Mouse (Mus musculus) cerebellum, adult 11 months (tissue): ENCODE data around the gene Cd300ld4.
A peak's percentile ranks its signal among the peaks of the same experiment; 100 is the strongest.
"Not testable (repeated sequence)": the region's sequence is repeated elsewhere in the genome, so short reads cannot be mapped to it uniquely, and the experiment has no call there.

ENCODE experiments used
- DNase-seq: peaks from one replicate; pipeline ENCODE4 v3.0.0; 2022

Gene Cd300ld4

DNA sequence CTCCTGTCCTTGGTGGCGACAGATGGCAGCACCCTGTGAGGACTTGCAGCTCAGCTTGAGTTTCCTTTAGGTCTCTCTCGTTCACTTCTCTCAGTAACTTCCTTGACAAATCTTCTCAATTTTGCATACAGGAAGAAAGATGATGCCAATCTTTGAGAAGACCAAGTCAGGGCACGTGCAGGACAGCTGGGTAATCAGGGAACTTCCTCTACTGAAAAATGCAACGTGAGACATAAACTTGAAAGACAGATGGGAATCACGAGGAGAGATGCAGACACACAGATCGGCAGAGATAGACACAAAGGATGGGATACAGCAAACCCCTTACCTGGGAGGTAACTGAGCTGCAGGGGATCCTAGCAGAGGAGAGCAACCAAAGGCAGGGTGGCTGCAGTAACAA lies at the start of gene Cd300ld4:
Gene Cd300ld4, minus strand, starts transcription at position 101 of the 400 bp plus-strand sequence.
- not testable (repeated sequence) for DNase-seq

DNA sequence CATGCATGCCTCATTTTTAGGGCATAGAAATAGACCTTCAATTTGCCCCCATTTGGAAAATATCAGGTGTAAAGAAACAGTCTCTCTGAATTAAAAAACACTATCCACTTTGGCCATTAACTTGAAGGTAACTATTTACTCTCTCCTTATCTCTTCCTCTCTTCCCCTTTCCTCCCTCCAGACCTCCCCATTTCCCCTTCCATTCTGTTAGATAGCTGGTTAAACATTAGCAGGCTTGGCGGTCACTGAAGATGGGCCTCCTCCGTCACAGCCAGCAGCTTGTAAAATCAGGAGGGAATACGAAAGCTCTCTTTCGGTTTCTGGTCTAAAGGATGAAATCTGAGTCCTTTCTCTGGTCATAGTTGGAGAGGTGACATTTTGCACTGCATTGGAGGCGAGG lies 49.0 kb upstream of the Cd300ld4 start:
- DNase-seq: no peak

DNA sequence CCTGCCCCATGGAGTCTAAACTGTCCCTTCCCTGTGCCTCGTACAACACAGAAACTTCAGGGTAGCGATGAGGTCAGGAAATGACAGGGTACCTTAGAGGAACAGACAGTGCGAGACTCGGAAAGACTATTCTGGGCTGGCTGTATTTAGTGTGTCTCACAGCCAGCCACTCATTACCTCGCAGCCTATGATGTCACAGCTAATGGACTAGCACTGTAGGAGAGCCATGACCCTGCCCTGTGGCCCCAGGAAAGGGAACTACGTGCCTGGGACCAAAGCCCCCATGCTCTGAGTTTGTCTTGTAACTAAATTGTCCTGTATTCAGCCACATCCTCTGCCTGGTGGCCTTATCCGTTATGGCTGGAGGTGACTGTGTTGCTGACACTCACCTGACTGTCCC lies 48.6 kb upstream of the Cd300ld4 start:
- no peak for DNase-seq

DNA sequence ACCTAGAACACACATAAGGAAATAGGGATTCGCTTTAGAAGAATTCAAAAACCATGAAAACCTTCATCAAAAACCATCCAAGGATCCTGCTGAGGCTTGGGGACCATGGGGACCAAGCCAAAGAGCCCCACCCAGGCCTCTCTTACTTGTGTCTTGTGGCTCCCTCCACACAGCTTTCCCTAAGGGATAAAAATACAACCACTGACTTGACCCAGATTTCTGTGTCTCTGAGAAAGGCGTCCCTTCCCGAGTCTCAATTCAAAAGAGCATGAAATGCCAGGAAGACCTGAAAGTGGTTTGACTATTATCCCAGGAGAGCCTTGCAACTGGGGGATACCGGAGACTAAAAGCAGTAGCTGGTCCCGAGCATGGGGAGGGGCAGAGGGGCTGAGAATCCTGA lies 46.2 kb upstream of the Cd300ld4 start:
- no peak for DNase-seq

DNA sequence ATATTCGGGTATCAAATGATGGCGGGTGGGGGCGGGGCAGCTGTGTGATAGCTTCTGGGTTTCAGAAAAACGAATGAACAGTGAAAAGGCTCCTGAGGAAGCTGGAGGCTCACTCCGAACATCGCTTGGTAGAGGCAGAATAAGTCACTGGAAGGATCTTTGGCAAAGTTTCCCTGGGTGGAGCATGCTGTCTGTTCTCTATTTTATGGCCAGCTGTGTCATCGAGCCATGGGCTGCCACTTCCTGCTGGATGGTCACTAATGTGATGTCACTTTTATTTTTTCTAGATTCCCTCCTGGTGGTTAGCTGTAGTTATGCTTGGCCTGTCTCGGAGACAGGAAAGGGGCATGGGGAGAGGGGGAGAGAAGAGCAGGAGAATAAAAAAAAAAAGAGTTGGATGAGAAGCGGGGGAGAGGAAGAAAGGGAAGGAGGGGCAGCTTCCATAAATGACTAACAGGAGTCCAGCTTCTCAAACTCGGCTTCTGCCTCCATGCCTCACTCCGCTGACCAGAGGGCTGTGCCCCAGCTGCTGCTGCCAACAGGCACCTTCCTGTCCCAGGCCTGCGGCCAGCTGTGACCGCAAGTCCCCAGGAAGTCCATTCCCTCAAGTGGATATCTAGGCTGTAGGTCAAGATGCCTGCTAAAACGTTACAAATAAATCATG lies 45.0 kb upstream of the Cd300ld4 start:
- no peak for DNase-seq

DNA sequence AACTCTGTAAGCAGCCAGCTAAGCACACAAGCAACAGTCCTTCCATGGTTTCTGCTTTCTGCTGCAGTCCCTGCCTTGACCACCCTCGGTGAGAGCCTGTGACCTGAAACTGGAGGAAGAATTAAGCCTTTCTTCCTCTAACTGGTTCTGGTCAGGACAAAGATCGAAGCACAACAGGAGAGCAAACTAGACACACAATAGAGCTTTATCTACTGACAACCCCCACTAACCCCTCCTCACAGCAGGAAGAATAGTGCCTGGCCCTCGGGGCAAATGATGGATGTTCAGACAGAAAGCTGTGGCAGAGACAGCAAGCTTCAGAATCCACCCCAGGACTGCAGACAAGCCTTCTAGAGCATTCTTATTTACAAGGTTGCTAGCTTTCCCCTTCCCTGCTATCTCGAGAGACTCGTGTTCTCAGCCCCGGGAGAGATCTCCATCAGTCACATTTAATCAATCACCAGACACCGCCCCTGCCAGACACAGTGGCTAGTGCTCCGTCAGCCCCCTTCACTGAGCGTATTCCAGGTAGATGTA lies 44.3 kb upstream of the Cd300ld4 start:
- no peak for DNase-seq

DNA sequence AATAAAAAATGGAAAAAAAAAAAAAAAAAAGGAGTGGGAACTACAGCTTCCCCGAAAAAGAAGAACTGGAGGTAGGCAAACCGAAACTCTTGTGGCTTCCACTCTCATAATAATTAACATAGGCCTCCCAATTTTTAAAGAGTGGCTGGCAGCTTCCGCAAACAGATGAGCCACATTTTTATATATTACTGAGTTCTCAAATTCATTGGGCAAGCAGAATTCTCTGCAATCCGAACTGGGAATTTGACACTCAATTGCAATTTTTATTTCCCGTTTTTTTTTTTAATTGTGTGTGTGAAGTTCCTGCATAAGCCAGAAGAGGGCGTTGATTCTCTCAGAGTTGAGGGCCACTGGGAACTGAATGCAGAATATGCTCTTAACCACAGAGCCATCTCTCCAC lies 40.0 kb upstream of the Cd300ld4 start:
- no peak for DNase-seq

DNA sequence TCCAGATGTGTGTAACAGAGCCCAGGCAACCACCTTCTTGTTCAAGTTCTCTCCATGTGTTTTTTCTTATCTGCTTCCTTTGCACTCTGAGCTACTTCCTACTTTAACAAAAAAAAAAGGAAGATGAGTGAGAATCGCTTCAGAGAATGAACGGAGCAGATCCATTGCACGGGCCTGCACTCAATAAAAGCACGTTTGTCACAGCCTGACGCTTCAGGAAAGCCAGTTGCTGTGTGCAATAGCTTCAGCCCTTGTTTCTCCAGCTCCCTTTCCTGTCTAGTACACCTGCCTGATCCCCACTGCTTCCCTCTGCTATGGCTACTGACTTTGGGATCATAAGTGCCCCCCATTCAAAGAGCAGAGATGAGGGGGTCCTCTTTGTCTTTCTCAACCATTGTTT lies 35.3 kb upstream of the Cd300ld4 start, which contains the start of gene Cd300e:
Gene Cd300e, minus strand, starts transcription at position 101 of the 400 bp plus-strand sequence.
- DNase-seq: no peak

DNA sequence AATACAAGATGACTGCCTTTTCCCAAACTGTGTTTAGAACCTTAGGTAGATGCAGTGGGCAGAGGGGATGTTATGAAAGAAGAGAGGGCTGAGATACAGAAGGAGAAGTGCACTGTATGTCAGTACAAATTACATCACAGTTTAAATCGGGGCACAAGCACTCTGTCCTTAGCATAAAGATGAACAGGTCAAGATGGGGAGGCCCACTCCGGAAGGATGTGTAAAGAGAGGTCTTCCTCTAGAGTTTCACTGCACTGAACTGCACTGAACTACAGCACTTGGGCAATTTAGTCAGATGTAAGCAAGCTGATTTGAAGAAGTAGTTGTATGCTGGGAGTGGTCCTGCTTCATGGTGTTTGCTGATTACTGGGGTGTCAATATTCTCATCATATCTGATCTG lies 33.0 kb upstream of the Cd300ld4 start:
- DNase-seq: no peak

DNA sequence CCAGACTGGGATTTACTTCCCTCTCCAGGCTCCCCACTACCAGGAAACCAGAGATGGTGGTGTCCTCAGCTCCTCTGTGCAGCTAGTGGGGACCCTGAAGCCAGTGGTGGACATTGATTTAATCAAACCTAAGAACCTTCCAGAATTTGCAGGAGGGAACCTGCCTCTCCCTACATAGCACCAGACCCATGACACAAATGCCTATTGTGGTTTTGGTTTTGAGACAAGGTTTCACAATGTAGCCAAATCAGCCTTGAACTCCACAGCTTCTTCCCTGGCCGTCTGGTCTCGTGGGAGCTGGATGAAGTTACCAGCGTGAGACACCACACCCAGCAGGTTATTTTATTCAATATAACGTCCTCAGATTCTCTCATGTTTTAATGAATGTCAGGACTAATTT lies 31.9 kb upstream of the Cd300ld4 start:
- no peak for DNase-seq

DNA sequence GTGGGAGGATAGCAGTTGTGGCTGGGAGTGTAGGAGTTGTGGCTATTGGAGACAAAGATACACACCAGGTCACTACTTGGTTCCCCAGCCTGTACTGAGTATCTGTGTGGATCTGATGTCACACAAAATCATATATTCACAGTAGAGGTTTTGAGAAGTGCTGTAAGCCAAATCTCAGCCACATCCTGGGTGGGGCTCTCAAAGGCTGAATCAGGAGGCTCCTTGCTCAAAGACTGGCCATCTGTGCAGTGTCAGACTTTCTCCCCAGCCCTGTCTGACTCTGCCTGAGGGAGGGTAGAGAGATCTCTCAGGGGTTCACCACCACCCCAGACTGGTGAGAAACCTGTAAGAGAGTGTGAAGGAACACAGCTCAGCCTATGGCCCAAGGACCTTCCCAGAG lies 27.7 kb upstream of the Cd300ld4 start:
- no peak for DNase-seq

DNA sequence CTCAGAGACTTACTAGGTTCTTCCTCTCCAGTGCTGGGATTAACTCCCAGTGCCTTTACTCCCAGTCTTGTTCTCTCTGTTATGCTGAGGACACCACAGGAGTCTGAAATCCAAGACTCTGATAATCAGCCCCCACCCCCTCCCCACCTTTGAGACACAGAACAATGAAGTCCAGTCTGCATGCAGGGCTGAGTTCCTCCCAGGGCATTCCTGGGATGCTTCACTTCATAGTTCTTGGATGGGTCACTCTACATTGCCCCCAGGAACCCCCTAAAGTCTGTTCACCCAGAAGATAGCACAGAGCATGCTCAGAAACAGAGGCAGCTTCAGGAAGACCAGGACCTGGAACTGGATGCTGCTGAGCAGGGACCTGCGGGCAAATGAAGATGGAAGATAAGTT lies 26.2 kb upstream of the Cd300ld4 start:
- peak; percentile 6 for DNase-seq

DNA sequence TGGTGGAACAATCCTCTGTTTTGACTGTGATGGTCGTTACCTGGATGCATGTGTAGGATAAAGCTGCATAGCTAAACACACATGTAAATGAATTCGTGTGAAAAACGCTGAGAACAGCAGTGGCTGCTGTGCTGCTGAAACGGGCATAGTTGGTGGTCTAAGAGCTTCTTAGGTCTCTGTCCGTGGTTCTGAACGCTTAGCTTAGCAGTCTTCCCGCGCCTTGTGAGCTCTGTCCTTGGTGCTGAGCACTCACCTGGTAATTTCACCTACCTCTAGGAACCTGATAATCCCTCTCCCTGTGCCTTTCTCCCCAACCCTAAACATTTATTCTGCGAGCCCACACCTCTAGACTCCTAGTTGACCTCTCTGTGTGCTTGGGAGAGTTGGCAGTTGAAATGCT lies 25.4 kb upstream of the Cd300ld4 start:
- peak; percentile 11 for DNase-seq

DNA sequence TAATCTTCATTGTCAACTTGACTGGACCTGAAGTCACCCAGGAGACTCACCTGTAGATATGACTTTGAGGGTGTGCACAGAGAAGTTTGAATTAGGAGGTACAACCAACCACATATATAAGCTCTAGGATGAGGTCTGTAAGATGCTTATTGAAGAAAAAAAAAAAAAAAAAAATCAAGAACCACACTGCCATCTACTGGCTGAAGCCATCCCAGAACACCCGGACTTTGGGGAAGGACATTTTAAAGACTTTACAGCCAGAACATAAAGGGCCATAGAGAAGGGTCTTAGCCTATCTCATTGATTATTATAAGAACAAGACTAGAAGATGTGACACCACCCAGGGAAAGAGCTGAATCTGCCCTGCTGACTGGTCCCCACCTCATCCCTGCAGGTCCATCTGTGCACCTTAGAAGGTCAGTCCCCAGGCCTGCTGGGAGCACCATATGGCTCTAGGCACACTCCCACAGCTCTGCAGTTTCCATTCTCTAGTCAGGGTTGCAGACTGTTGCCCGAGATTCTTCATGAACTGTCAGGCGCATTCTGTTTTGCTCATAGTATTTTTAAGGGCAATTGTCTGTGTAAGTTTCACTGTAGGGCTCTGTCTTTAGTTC lies 22.6 kb upstream of the Cd300ld4 start:
- DNase-seq: peak; percentile 93

DNA sequence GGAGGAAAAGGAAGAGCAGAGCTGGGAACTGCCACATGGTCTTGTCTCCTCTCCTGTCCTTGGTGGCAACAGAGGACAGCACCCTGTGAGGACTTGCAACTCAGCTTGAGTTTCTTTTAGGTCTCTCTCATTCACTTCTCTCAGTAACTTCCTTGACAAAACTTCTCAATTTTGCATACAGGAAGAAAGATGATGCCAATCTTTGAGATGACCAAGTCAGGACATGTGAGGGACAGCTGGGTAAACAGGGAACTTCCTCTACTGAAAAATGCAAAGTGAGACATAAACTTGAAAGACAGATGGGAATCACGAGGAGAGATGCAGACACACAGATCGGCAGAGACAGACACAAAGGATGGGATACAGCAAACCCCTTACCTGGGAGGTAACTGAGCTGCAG lies 21.4 kb upstream of the Cd300ld4 start, which contains the start of gene Cd300ld3:
Gene Cd300ld3, minus strand, starts transcription at position 151 of the 400 bp plus-strand sequence.
- DNase-seq: no peak

DNA sequence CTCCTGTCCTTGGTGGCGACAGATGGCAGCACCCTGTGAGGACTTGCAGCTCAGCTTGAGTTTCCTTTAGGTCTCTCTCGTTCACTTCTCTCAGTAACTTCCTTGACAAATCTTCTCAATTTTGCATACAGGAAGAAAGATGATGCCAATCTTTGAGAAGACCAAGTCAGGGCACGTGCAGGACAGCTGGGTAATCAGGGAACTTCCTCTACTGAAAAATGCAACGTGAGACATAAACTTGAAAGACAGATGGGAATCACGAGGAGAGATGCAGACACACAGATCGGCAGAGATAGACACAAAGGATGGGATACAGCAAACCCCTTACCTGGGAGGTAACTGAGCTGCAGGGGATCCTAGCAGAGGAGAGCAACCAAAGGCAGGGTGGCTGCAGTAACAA lies 10.9 kb upstream of the Cd300ld4 start, which contains the start of gene Cd300ld5:
Gene Cd300ld5, minus strand, starts transcription at position 101 of the 400 bp plus-strand sequence.
- DNase-seq: not testable (repeated sequence)

DNA sequence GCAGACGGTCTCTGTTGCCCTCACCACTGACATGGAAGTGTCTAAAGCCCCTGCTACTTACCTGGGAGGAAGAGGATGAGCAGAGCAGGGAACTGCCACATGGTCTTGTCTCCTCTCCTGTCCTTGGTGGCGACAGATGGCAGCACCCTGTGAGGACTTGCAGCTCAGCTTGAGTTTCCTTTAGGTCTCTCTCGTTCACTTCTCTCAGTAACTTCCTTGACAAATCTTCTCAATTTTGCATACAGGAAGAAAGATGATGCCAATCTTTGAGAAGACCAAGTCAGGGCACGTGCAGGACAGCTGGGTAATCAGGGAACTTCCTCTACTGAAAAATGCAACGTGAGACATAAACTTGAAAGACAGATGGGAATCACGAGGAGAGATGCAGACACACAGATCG lies 10.7 kb downstream of the Cd300ld4 start, which contains the start of gene Cd300ld2:
Gene Cd300ld2, minus strand, starts transcription at position 101 of the 400 bp plus-strand sequence.
- DNase-seq: not testable (repeated sequence)

DNA sequence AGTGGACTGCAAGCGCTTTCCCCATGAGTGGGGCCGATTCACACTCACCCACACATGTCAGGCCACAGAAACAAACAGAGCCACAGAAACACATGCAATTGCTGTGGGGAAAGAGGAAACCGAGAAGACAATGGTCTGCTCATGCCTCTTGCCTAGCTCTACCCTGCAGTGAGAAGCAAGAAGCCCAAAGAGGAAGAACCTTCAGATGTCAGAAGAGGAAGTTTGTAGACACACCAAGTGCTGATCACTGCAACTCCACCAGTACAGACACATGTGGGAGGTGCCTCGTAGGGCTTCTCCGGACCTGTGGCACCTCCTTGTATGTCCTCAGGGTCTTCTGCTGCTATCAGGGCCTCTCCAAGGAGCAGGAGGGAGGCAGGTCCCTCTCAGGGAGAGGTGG lies 22.7 kb downstream of the Cd300ld4 start:
- no peak for DNase-seq

DNA sequence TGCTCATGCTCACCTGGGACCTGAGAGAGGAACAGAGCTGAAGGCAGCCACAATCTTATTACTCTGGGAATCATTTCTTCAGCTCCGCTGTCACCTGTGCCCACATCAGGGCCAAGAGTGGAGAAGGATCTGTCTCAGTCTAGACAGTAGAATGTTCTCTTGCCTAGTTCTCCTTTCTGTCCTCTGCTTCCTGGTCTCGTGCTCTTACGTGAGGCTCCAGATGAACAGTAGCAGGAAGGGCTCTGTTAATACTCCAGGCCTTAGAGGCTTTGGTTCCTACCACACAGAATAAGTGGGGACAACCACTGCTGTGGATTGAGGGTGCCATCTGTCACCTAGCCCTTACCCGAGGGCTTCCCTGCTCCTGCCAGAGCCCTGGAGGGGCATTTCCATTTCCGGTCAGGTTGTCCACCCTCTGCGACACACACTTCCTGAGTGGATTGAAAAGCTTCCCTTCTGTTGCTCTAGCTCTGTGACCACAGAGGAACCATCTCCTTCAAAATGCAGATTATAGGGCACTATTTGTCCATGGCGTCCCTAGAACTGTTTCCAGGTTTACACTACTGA lies 25.3 kb downstream of the Cd300ld4 start, which contains the start of gene Cd300c2:
Gene Cd300c2, minus strand, starts transcription at position 407 of the 567 bp plus-strand sequence.
- peak; percentile 18 for DNase-seq

DNA sequence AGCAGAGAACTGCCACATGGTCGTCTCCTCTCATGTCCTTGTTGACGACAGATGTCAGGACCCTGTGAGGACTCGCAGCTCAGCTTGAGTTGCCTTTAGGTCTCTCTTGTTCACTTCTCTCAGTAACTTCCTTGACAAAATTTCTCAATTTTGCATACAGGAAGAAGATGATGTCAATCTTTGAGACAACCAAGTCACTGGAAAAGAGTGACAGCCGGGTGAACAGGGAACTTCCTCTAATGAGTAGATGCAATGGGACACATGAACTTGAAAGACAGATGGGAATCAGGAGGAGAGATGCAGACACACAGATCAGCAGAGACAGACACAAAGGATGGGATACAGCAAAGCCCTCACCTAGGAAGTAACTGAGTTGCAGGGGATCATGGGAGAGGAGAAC lies 37.0 kb downstream of the Cd300ld4 start, which contains the start of gene Cd300ld:
Gene Cd300ld, minus strand, starts transcription at position 130 of the 400 bp plus-strand sequence.
- no peak for DNase-seq

DNA sequence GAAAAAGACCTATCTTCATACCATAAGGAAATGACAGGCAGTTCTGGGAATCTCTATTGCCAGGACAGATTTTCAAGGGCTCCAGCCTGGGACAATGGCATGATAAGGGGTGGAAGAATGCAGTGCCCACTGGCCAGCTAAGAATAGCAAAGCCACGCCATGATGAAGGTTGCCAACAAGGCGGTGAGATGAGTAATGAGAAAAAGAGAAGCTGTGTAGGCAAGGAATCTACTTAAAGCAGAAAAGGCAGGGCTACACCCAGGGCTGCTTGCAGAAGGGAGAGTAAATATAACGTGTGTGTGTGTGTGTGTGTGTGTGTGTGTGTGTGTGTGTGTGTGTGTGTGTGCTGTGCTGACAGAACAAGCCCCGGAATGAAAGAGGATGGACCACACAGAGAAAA lies 44.9 kb downstream of the Cd300ld4 start:
- DNase-seq: no peak

DNA sequence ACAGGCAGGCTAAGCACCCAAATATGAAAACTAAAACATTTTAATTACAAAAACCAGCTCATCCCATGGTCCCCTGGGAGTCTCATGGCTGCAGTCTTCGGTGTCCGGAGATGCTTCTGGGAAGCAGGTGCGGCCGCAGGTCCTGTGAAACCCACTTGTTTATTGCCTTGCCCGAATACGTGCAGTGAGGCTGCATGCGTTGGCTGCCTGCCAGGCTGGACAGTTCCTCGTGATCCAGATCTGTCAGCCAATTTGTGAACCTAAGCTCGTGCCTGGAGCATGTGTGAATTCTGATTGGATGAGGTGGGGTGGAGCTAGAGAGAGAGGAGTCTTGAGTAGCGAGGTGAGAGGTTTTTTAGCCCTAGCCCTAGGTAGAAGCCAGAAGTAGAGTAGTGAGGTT lies 54.1 kb downstream of the Cd300ld4 start:
- DNase-seq: no peak
